Mouse (Mus musculus) embryo, embryonic 11.5 days (tissue): ENCODE data around the gene Olfr547.

Experiments
- DNase-seq: peaks from one replicate; pipeline ENCODE4 v3.0.0-alpha.2; 2012; ENCODE audit warnings: low read depth, low spot score

Gene Olfr547

GRCm38 (mm10) chr7:102566219-102566618, 31.7 kb downstream of the Olfr547 start:
- DNase-seq: no peak

- DNase-seq: no peak
Measured at GRCm38 (mm10) chr7:102571142-102571541, 36.6 kb downstream of the Olfr547 start, which contains the start of gene Olfr550. Olfr550 (plus strand) TSS chr7:102571442.

GRCm38 (mm10) chr7:102573174-102573830, 38.8 kb downstream of the Olfr547 start:
- no peak for DNase-seq

GRCm38 (mm10) chr7:102575998-102576397, 41.4 kb downstream of the Olfr547 start:
- DNase-seq: no peak
